Mouse (Mus musculus): ENCODE results near the gene Crat. TPM values are rescaled to one million over a fixed set of nuclear protein-coding genes. Genes with fewer than 3 reads are reported as not detected.

Gene Crat
- polyA plus RNA-seq, 1 experiment from 2014 or later: 22.5 TPM

GRCm38 (mm10) chr2:30448371-30448770, 32.8 kb upstream of the Crat start:
- Histone ChIP-seq H3K9ac (no peak overlapping the region), H3K4me1 (peaks cover 29% of the 10 kb centered on the region), H3K27me3 (no peaks in the 10 kb centered on the region), H3K4me2 (no peak overlapping the region), H3K4me3 (no peak overlapping the region), H3K9me3 (peaks cover 7% of the 10 kb centered on the region; the same call in 1 of the 2 replicates), H3K36me3 (peaks cover 81% of the 10 kb centered on the region), H3K27ac (no peak overlapping the region)
- no peak for ATAC-seq (ENCODE audit: insufficient number of reproducible peaks, insufficient read depth, low FRiP score, low TSS enrichment, low read depth)
- 75% methylated on average over 7 of the region's 7 CpGs for WGBS

GRCm38 (mm10) chr2:30446891-30447826, 31.5 kb upstream of the Crat start:
- ATAC-seq (ENCODE audit: insufficient number of reproducible peaks, insufficient read depth, low FRiP score, low TSS enrichment, low read depth): no peak
- no peaks in the 10 kb centered on the region for H3K27me3 ChIP-seq
- H3K36me3 ChIP-seq: peaks cover 86% of the 10 kb centered on the region
- whole genome bisulfite sequencing: 74% methylated on average over 10 of the region's 10 CpGs
- H3K4me1 ChIP-seq: peaks cover 41% of the 10 kb centered on the region
- H3K9ac ChIP-seq: 0 out of 2 replicates have a peak overlapping the region, but pooled peaks have one; percentile 11
- H3K27ac ChIP-seq: peak overlapping the region; percentile 28; the same call in 1 of the 2 replicates
- no peak overlapping the region for H3K4me2 ChIP-seq
- H3K4me3 ChIP-seq: no peak overlapping the region
- H3K9me3 ChIP-seq: peaks cover 7% of the 10 kb centered on the region; the same call in 1 of the 2 replicates

GRCm38 (mm10) chr2:30445312-30445711, 29.7 kb upstream of the Crat start:
- Histone ChIP-seq H3K27me3 (no peaks in the 10 kb centered on the region), H3K9ac (peak overlapping the region; percentile 6; the same call in 1 of the 2 replicates), H3K36me3 (peaks cover 75% of the 10 kb centered on the region), H3K4me3 (no peak overlapping the region), H3K4me1 (peaks cover 54% of the 10 kb centered on the region), H3K4me2 (no peak overlapping the region), H3K9me3 (peaks cover 7% of the 10 kb centered on the region; the same call in 1 of the 2 replicates), H3K27ac (peak overlapping the region; percentile 71)
- WGBS: 25% methylated on average over 2 of the region's 2 CpGs
- no peak for ATAC-seq (ENCODE audit: insufficient number of reproducible peaks, insufficient read depth, low FRiP score, low TSS enrichment, low read depth)

- peaks cover 74% of the 10 kb centered on the region for H3K36me3 ChIP-seq
- H3K9ac ChIP-seq: no peak overlapping the region
- no peak overlapping the region for H3K4me2 ChIP-seq
Observed at GRCm38 (mm10) chr2:30444450-30444849, 28.8 kb upstream of the Crat start.

GRCm38 (mm10) chr2:30444006-30444405, 28.4 kb upstream of the Crat start:
- peaks cover 74% of the 10 kb centered on the region for H3K36me3 ChIP-seq
- H3K4me3 ChIP-seq: no peak overlapping the region
- no peak for ATAC-seq (ENCODE audit: insufficient number of reproducible peaks, insufficient read depth, low FRiP score, low TSS enrichment, low read depth)
- 0 out of 2 replicates have a peak overlapping the region, but pooled peaks have one; percentile 22 for H3K9ac ChIP-seq
- H3K4me1 ChIP-seq: peaks cover 65% of the 10 kb centered on the region
- H3K27me3 ChIP-seq: no peaks in the 10 kb centered on the region
- WGBS: 67% methylated on average over 5 of the region's 5 CpGs
- H3K9me3 ChIP-seq: no peaks in the 10 kb centered on the region
- H3K27ac ChIP-seq: peak overlapping the region; percentile 100
- H3K4me2 ChIP-seq: no peak overlapping the region

More at GRCm38 (mm10) chr2:30444450-30444849, 28.8 kb upstream of the Crat start:
- Histone ChIP-seq H3K4me1 (peaks cover 63% of the 10 kb centered on the region), H3K27ac (peak overlapping the region; percentile 100), H3K4me3 (no peak overlapping the region), H3K9me3 (peaks cover 1% of the 10 kb centered on the region; the same call in 1 of the 2 replicates), H3K27me3 (no peaks in the 10 kb centered on the region)
- ATAC-seq (ENCODE audit: insufficient number of reproducible peaks, insufficient read depth, low FRiP score, low TSS enrichment, low read depth): no peak

GRCm38 (mm10) chr2:30443281-30443680, 27.7 kb upstream of the Crat start:
- Histone ChIP-seq H3K27me3 (no peaks in the 10 kb centered on the region), H3K9me3 (no peaks in the 10 kb centered on the region), H3K36me3 (peaks cover 76% of the 10 kb centered on the region), H3K4me2 (no peak overlapping the region), H3K27ac (peak overlapping the region; percentile 100), H3K4me1 (peaks cover 65% of the 10 kb centered on the region), H3K4me3 (no peak overlapping the region), H3K9ac (peak overlapping the region; percentile 71)
- no peak for ATAC-seq (ENCODE audit: insufficient number of reproducible peaks, insufficient read depth, low FRiP score, low TSS enrichment, low read depth)
- 47% methylated on average over 4 of the region's 4 CpGs for WGBS

- 28% methylated on average over 5 of the region's 5 CpGs for WGBS
- H3K4me1 ChIP-seq: peaks cover 65% of the 10 kb centered on the region
Observed at GRCm38 (mm10) chr2:30442498-30442890, 26.9 kb upstream of the Crat start.

GRCm38 (mm10) chr2:30441518-30442497, 26.2 kb upstream of the Crat start:
- Histone ChIP-seq H3K4me3 (peak overlapping the region; percentile 34), H3K27ac (peak overlapping the region; percentile 100), H3K36me3 (peaks cover 73% of the 10 kb centered on the region), H3K9me3 (no peaks in the 10 kb centered on the region), H3K27me3 (no peaks in the 10 kb centered on the region), H3K9ac (peak overlapping the region; percentile 71), H3K4me2 (peak overlapping the region; percentile 61), H3K4me1 (peaks cover 65% of the 10 kb centered on the region)
- 2% methylated on average over 15 of the region's 15 CpGs for WGBS
- ATAC-seq (ENCODE audit: insufficient number of reproducible peaks, insufficient read depth, low FRiP score, low TSS enrichment, low read depth): peak; percentile 72

More at GRCm38 (mm10) chr2:30442498-30442890, 26.9 kb upstream of the Crat start:
- H3K4me3 ChIP-seq: peak overlapping the region; percentile 34
- H3K9ac ChIP-seq: peak overlapping the region; percentile 71
- peak overlapping the region; percentile 61 for H3K4me2 ChIP-seq
- H3K27ac ChIP-seq: peak overlapping the region; percentile 100
- no peaks in the 10 kb centered on the region for H3K27me3 ChIP-seq
- H3K9me3 ChIP-seq: no peaks in the 10 kb centered on the region
- peaks cover 76% of the 10 kb centered on the region for H3K36me3 ChIP-seq
- ATAC-seq (ENCODE audit: insufficient number of reproducible peaks, insufficient read depth, low FRiP score, low TSS enrichment, low read depth): no peak

- H3K4me2 ChIP-seq: peak overlapping the region; percentile 61
- H3K36me3 ChIP-seq: peaks cover 67% of the 10 kb centered on the region
- ATAC-seq (ENCODE audit: insufficient number of reproducible peaks, insufficient read depth, low FRiP score, low TSS enrichment, low read depth): 0 out of 2 replicates have a peak, but pooled peaks have one; percentile 38
- 7% methylated on average over 12 of the region's 12 CpGs for WGBS
- peak overlapping the region; percentile 11; the same call in 1 of the 2 replicates for H3K4me3 ChIP-seq
- peak overlapping the region; percentile 100 for H3K27ac ChIP-seq
- peaks cover 65% of the 10 kb centered on the region for H3K4me1 ChIP-seq
- H3K27me3 ChIP-seq: no peaks in the 10 kb centered on the region
- H3K9ac ChIP-seq: peak overlapping the region; percentile 71
- no peaks in the 10 kb centered on the region for H3K9me3 ChIP-seq
Observed at GRCm38 (mm10) chr2:30440701-30441517, 25.3 kb upstream of the Crat start.

- peak overlapping the region; percentile 59 for H3K9ac ChIP-seq
- peak overlapping the region; percentile 61 for H3K4me2 ChIP-seq
- H3K36me3 ChIP-seq: peaks cover 65% of the 10 kb centered on the region
- peaks cover 59% of the 10 kb centered on the region for H3K4me1 ChIP-seq
- peak overlapping the region; percentile 100 for H3K27ac ChIP-seq
- H3K4me3 ChIP-seq: no peak overlapping the region
- no peaks in the 10 kb centered on the region for H3K9me3 ChIP-seq
- whole genome bisulfite sequencing: 30% methylated on average over 3 of the region's 3 CpGs
- no peak for ATAC-seq (ENCODE audit: insufficient number of reproducible peaks, insufficient read depth, low FRiP score, low TSS enrichment, low read depth)
- no peaks in the 10 kb centered on the region for H3K27me3 ChIP-seq
Observed at GRCm38 (mm10) chr2:30440211-30440700, 24.6 kb upstream of the Crat start.
